28 mouse cellular contexts compared by ENCODE assay signal in the genomic region with DNA sequence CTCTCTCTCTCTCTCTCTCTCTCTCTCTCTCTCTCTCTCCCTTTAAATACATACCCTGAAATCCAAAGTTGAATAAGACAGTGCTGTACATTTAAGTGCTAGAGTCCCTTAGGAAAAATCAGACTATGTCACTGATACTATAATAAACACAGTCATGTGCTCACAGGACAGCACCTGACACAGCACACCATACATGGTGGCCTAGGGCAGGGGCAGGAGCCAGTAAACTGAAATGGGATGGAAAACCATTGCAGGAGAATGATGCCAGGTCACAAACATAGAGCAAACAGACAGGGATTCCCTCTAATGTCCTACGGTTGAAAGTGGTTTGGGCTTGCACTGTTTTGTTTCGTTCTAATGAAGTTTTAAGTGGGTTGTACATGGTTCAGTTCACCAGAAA.
"Had no signal": no experiment of that assay in that cellular context is flagged by ENCODE, and none has a peak within 500 bp of the region (broad histone marks: within the 10 kb centered on the region; RNA-seq: fewer than 3 reads in every experiment).

No protein-coding gene starts in this region.

- H3K9ac ChIP-seq: embryonic facial prominence, embryonic 12.5 days; embryonic facial prominence, embryonic 13.5 days; embryonic facial prominence, embryonic 15.5 days; forebrain, embryonic 12.5 days; forebrain, embryonic 13.5 days; forebrain, embryonic 15.5 days; forebrain, postnatal 0 days had no signal

- H3K9me3 ChIP-seq: embryonic facial prominence, embryonic 10.5 days; embryonic facial prominence, embryonic 12.5 days; embryonic facial prominence, embryonic 13.5 days; embryonic facial prominence, embryonic 15.5 days; forebrain, embryonic 10.5 days; forebrain, embryonic 12.5 days; forebrain, embryonic 13.5 days; forebrain, embryonic 15.5 days had no signal

- H3K27me3 ChIP-seq: embryonic facial prominence, embryonic 12.5 days; embryonic facial prominence, embryonic 15.5 days; forebrain, embryonic 12.5 days; forebrain, embryonic 13.5 days; forebrain, embryonic 15.5 days had no signal

- H3K4me1 ChIP-seq: embryonic facial prominence, embryonic 15.5 days; forebrain, embryonic 15.5 days had no signal

- H3K27ac ChIP-seq: embryonic facial prominence, embryonic 10.5 days; embryonic facial prominence, embryonic 12.5 days; embryonic facial prominence, embryonic 13.5 days; embryonic facial prominence, embryonic 15.5 days; forebrain, embryonic 10.5 days; forebrain, embryonic 12.5 days; forebrain, embryonic 13.5 days; forebrain, embryonic 15.5 days; gastrocnemius, adult 2 months; heart, adult 2 months had no signal

- H3K4me3 ChIP-seq: embryonic facial prominence, embryonic 10.5 days; embryonic facial prominence, embryonic 12.5 days; embryonic facial prominence, embryonic 13.5 days; embryonic facial prominence, embryonic 15.5 days; erythroblast, embryonic 14.5 days; forebrain, embryonic 10.5 days; forebrain, embryonic 12.5 days; forebrain, embryonic 13.5 days; forebrain, embryonic 15.5 days; gastrocnemius, adult 2 months; heart, adult 2 months had no signal

- H3K36me3 ChIP-seq: embryonic facial prominence, embryonic 10.5 days; embryonic facial prominence, embryonic 12.5 days; embryonic facial prominence, embryonic 13.5 days; embryonic facial prominence, embryonic 15.5 days; forebrain, embryonic 10.5 days; forebrain, embryonic 12.5 days; forebrain, embryonic 15.5 days had no signal

- ATAC-seq: forebrain, embryonic 13.5 days; forebrain, embryonic 14.5 days; forebrain, embryonic 15.5 days; forebrain, embryonic 16.5 days; forebrain, postnatal 0 days had no signal

- H3K4me2 ChIP-seq: embryonic facial prominence, embryonic 12.5 days; embryonic facial prominence, embryonic 13.5 days; embryonic facial prominence, embryonic 15.5 days; forebrain, embryonic 12.5 days; forebrain, embryonic 13.5 days; forebrain, embryonic 15.5 days had no signal

- DNase-seq: cerebellum, adult 2 months; cerebellum, adult 8-10 months; cerebellum, adult 9-10 months; cerebellum, adult 9-11 months; cerebellum, postnatal 10 days; cerebellum, postnatal 14 days; cerebellum, postnatal 25 days; cerebellum, postnatal 36 days; embryo, embryonic 11 days; forebrain, postnatal 0 days; gastrocnemius, adult 2 months; gastrocnemius, postnatal 10 days; gastrocnemius, postnatal 14 days; gastrocnemius, postnatal 25 days; gastrocnemius, postnatal 36 days; heart, adult 18-20 months; heart, adult 2 months had no signal
